Mouse (Mus musculus) CH12.LX (cell line): ENCODE measurements around the gene Crlf1. TPM values are rescaled to one million over a fixed set of nuclear protein-coding genes. Genes with fewer than 3 reads are reported as not detected.

ENCODE experiments used
- DNase-seq: peaks from one replicate; pipeline ENCODE4 v3.0.0-alpha.2; 2013; ENCODE audit errors: extremely low read depth
- H3K27ac ChIP-seq: 2 replicates; pipeline ENCODE4 v1.5.1; 2012; ENCODE audit warnings: low read depth, mild to moderate bottlenecking, control low read depth, moderate library complexity; ENCODE audit not compliant: insufficient read depth
- H3K27me3 ChIP-seq: replicated peaks from 2 replicates; pipeline ENCODE3; 2012; ENCODE audit warnings: inconsistent platforms
- H3K36me3 ChIP-seq, 2 experiments: replicated peaks in 1 of 2; 2 replicates each; pipeline versions ENCODE3 to v1.6.1; 2012; ENCODE audit warnings: inconsistent platforms in 1 of 2, low read length in 1 of 2, mild to moderate bottlenecking in 1 of 2, mixed read lengths in 1 of 2, moderate library complexity in 1 of 2; ENCODE audit not compliant: control insufficient read depth in 1 of 2, insufficient read depth in 1 of 2
- H3K4me1 ChIP-seq, 2 experiments: 2 replicates each; pipeline ENCODE4 v1.6.1; 2012; ENCODE audit warnings: inconsistent platforms in 1 of 2, moderate library complexity in 1 of 2; ENCODE audit not compliant: insufficient read depth in 2 of 2, control insufficient read depth in 1 of 2
- H3K4me2 ChIP-seq: 2 replicates; pipeline ENCODE4 v1.6.1; 2012; ENCODE audit warnings: low read depth, mild to moderate bottlenecking, control low read depth; ENCODE audit not compliant: poor library complexity, insufficient read depth, severe bottlenecking
- H3K4me3 ChIP-seq, 3 experiments: fragments of 150-350 bp in 1 of 3; sonication (generic) in 1 of 3; replicated peaks in 1 of 3; 2 replicates each; pipeline versions ENCODE3 to v1.5.1; 2011 to 2012; ENCODE audit warnings: low read depth in 2 of 3, low read length in 2 of 3, mild to moderate bottlenecking in 2 of 3, moderate library complexity in 2 of 3, control low read depth in 1 of 3, improper control_type of control experiment in 1 of 3, inconsistent platforms in 1 of 3, mixed read lengths in 1 of 3; ENCODE audit not compliant: poor library complexity in 1 of 3
- H3K79me2 ChIP-seq: replicated peaks from 2 replicates; pipeline ENCODE4 v1.6.1; 2012; ENCODE audit warnings: mild to moderate bottlenecking, moderate library complexity; ENCODE audit not compliant: control insufficient read depth, poor library complexity, insufficient read depth, severe bottlenecking; ENCODE audit errors: extremely low read depth
- H3K9ac ChIP-seq: 2 replicates; pipeline ENCODE4 v1.6.1; 2012; ENCODE audit warnings: low read depth, mild to moderate bottlenecking, control low read depth, moderate library complexity; ENCODE audit not compliant: insufficient read depth
- H3K9me3 ChIP-seq: replicated peaks from 2 replicates; pipeline ENCODE3; 2012; ENCODE audit warnings: low read length, inconsistent platforms, mixed read lengths
- CHD1 ChIP-seq: IDR thresholded peaks from 2 replicates; pipeline ENCODE4 v1.6.1; 2012; ENCODE audit warnings: low read depth, low read length, improper control_type of control experiment, inconsistent platforms
- CHD2 ChIP-seq: IDR thresholded peaks from 2 replicates; pipeline ENCODE4 v1.6.1; 2011; ENCODE audit warnings: low read length, improper control_type of control experiment
- CTCF ChIP-seq, 2 experiments: IDR thresholded peaks in 1 of 2; conservative IDR thresholded peaks in 1 of 2; 2 replicates each; pipeline ENCODE4 v1.5.1; 2011 to 2012; ENCODE audit warnings: low read depth in 2 of 2, low read length in 2 of 2, improper control_type of control experiment in 1 of 2, inconsistent platforms in 1 of 2, mild to moderate bottlenecking in 1 of 2, moderate library complexity in 1 of 2
- E2F4 ChIP-seq: IDR thresholded peaks from 2 replicates; pipeline ENCODE4 v1.6.1; 2011; ENCODE audit warnings: low read depth, low read length, improper control_type of control experiment; ENCODE audit not compliant: insufficient replicate concordance
- HCFC1 ChIP-seq: IDR thresholded peaks from 2 replicates; pipeline ENCODE4 v1.6.1; 2012; ENCODE audit warnings: low read depth, mild to moderate bottlenecking, inconsistent platforms, low read length, improper control_type of control experiment
- JUND ChIP-seq: conservative IDR thresholded peaks from 2 replicates; pipeline ENCODE4 v1.6.1; 2011; ENCODE audit warnings: low read depth, low read length, improper control_type of control experiment
- MEF2A ChIP-seq: IDR thresholded peaks from 2 replicates; pipeline ENCODE4 v1.6.1; 2014; ENCODE audit warnings: low read depth, mild to moderate bottlenecking, inconsistent platforms, low read length, improper control_type of control experiment, borderline replicate concordance
- MXI1 ChIP-seq: IDR thresholded peaks from 2 replicates; pipeline ENCODE4 v1.6.1; 2011; ENCODE audit warnings: mild to moderate bottlenecking, low read depth, low read length, improper control_type of control experiment
- NELFE ChIP-seq: IDR thresholded peaks from 2 replicates; pipeline ENCODE4 v1.6.1; 2011; ENCODE audit warnings: low read depth, low read length, improper control_type of control experiment
- PAX5 ChIP-seq: IDR thresholded peaks from 2 replicates; pipeline ENCODE4 v1.6.1; 2012; ENCODE audit warnings: low read length, inconsistent platforms, mixed read lengths
- POLR2AphosphoS2 ChIP-seq: IDR thresholded peaks from 2 replicates; pipeline ENCODE4 v1.6.1; 2011; ENCODE audit warnings: low read depth, low read length, improper control_type of control experiment
- RAD21 ChIP-seq: IDR thresholded peaks from 2 replicates; pipeline ENCODE4 v1.6.1; 2011; ENCODE audit warnings: low read depth, mild to moderate bottlenecking, low read length, improper control_type of control experiment, moderate library complexity
- SIN3A ChIP-seq: IDR thresholded peaks from 2 replicates; pipeline ENCODE4 v1.6.1; 2012; ENCODE audit warnings: low read length, improper control_type of control experiment, inconsistent platforms
- SMC3 ChIP-seq: IDR thresholded peaks from 2 replicates; pipeline ENCODE4 v1.6.1; 2011; ENCODE audit warnings: low read depth, low read length, improper control_type of control experiment
- UBTF ChIP-seq: IDR thresholded peaks from 2 replicates; pipeline ENCODE4 v1.6.1; 2012; ENCODE audit warnings: low read depth, mild to moderate bottlenecking, inconsistent platforms, low read length, improper control_type of control experiment, moderate library complexity
- ZKSCAN1 ChIP-seq: IDR thresholded peaks from 2 replicates; pipeline ENCODE4 v1.6.1; 2012; ENCODE audit warnings: low read depth, inconsistent platforms, low read length, improper control_type of control experiment, borderline replicate concordance
- ZNF384 ChIP-seq: IDR thresholded peaks from 2 replicates; pipeline ENCODE4 v1.6.1; 2012; ENCODE audit warnings: low read depth, low read length, improper control_type of control experiment, inconsistent platforms
- dilution Hi-C: fragments of 300-500 bp; cut with MboI; formaldehyde crosslinking; loops from 2 replicates; pipeline ENCODE4 v1.14.3; 2020; ENCODE audit warnings: low sequenced_read_pairs; ENCODE audit not compliant: extremely low pct_unique_long_range_greater_than_20kb, extremely low pct_ligation_motif_present
- in situ Hi-C: fragments of 300-500 bp; cut with MboI; formaldehyde crosslinking; loops from 3 replicates; pipeline ENCODE4 v1.14.3; 2019; ENCODE audit warnings: low sequenced_read_pairs, low pct_ligation_motif_present, low pct_unique_long_range_greater_than_20kb, mixed read lengths
- polyA plus RNA-seq: library from polyadenylated mRNA; unstranded; fragments of >175 nt; gene quantifications from 2 replicates; pipeline ENCODE4 v1.2.1, GENCODE M21; 2012; ENCODE audit warnings: low read depth; ENCODE audit not compliant: insufficient read length
- total RNA-seq, 2 experiments: library from RNA; depleted of rRNA; stranded (reverse); fragments of 300-350 nt in 1 of 2; fragments of >200 nt in 1 of 2; gene quantifications; 2 replicates each; pipeline ENCODE4 v1.2.3; 2012 to 2014

Gene Crlf1
- total and polyA plus RNA-seq, 3 experiments: 0.42 to 1.1 (median 0.44) TPM

- TF ChIP-seq MXI1: peak; percentile 95
- 0 out of 2 replicates have a peak, but pooled peaks have one; percentile 18 for TF ChIP-seq SMC3
- TF ChIP-seq NELFE: peak; percentile 82
- TF ChIP-seq HCFC1: peak; percentile 90
- peak in 1 of 2 experiments; percentile 83; a peak in 2 of 4 replicates for TF ChIP-seq CTCF (conservative IDR thresholded peaks at IDR 0.05 in 1 of 2, IDR thresholded peaks at IDR 0.05 in 1 of 2; ENCODE audit: low read depth in 2 of 2, low read length in 2 of 2)
- peak; percentile 68; the same call in 1 of the 2 replicates for TF ChIP-seq UBTF
- TF ChIP-seq MEF2A: peak; percentile 81; the same call in 1 of the 2 replicates
- TF ChIP-seq E2F4: no peak; the same call in 1 of the 2 replicates
- peak; percentile 52; the same call in 1 of the 2 replicates for TF ChIP-seq CHD2
- TF ChIP-seq RAD21: peak; percentile 13
- TF ChIP-seq SIN3A: peak; percentile 97
- no peak for TF ChIP-seq PAX5
- TF ChIP-seq JUND: no peak; the same call in 1 of the 2 replicates
- TF ChIP-seq CHD1: no peak
- no peak for TF ChIP-seq ZKSCAN1
- TF ChIP-seq ZNF384: peak; percentile 14; the same call in 1 of the 2 replicates
These were observed 29.8 kb downstream of the Crlf1 start (continued) for GRCm38 (mm10) chr8:70522592-70523403.

DNA sequence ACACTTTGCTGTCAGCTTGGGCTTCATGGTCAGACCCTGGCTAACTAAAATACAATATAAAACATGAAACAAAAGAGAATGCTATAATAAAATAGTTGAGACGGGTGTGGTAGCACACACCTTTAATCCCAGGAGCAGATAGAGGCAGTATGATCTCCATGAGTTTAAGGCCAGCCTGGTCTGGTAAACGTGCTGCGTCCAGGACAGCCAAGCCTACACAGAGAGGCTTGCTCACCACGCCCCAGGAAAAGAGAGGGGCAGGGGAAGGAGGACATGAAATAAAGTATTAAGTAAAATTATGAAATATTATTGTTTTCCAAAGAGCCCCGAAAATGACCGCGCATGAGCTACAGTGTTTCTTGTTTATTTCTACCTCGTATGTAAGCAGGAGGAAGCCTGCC lies 34.2 kb downstream of the Crlf1 start:
- Histone ChIP-seq H3K4me2 (peak overlapping the region; percentile 87), H3K4me1 (peaks cover 9 to 35% of the 10 kb centered on the region in 2 experiments)

More for the DNA sequence above, 34.2 kb downstream of the Crlf1 start:
- no peaks in the 10 kb centered on the region for H3K9me3 ChIP-seq
- dilution Hi-C loops (no loop called here), in situ Hi-C loops (no loop called here)
- no peaks in the 10 kb centered on the region for H3K27me3 ChIP-seq
- H3K9ac ChIP-seq: peak overlapping the region; percentile 99
- no peak for DNase-seq
- peaks cover 20 to 31% of the 10 kb centered on the region in 2 experiments for H3K36me3 ChIP-seq
- H3K79me2 ChIP-seq: peaks cover 4% of the 10 kb centered on the region
- peak; percentile 53; the same call in 1 of the 2 replicates for TF ChIP-seq MXI1
- TF ChIP-seq POLR2AphosphoS2: no peak
- TF ChIP-seq, all 38 proteins: peak for 1
- Histone ChIP-seq H3K27ac (0 out of 2 replicates have a peak overlapping the region, but pooled peaks have one; percentile 16), H3K4me3 (peak overlapping the region; percentile 86 to 97 (median 90))
